Mouse (Mus musculus) heart, postnatal 10 days (tissue): ENCODE data around the gene Rps5. TPM values are rescaled to one million over a fixed set of nuclear protein-coding genes. Genes with fewer than 3 reads are reported as not detected.

Experiments
- total RNA-seq, 2 experiments: library from RNA; stranded (reverse); gene quantifications; 2 replicates each; pipeline ENCODE4 v1.2.3; 2021

The Rps5 gene
- total RNA-seq, 2 experiments from 2014 or later, result 740 to 748 TPM

Other genes starting within 250 kb of the Rps5 start
- not detected for gene Vmn2r55, start 237.3 kb upstream of the Rps5 start, total RNA-seq
- gene Vmn2r56, start 187.3 kb upstream of the Rps5 start, total RNA-seq, result not detected
- 1 to 10 TPM; 2.0 to 2.8 TPM for gene Zscan18, start 118.7 kb upstream of the Rps5 start, total RNA-seq
- 1 to 10 TPM; 7.5 to 9.2 TPM for gene Zfp329, start 103.4 kb upstream of the Rps5 start, total RNA-seq
- gene Zfp110, start 87.5 kb upstream of the Rps5 start, total RNA-seq, result 10 to 100 TPM; 17.4 to 20.9 TPM
- 1 to 10 TPM; 3.6 to 4.8 TPM for gene Zfp128, start 41.1 kb upstream of the Rps5 start, total RNA-seq
- 1 to 10 TPM; 5.5 to 6.8 TPM for gene Zscan22, start 24.5 kb upstream of the Rps5 start, total RNA-seq
- under 1 TPM; 0.36 to 0.37 TPM for gene Rnf225, start 5.1 kb downstream of the Rps5 start, total RNA-seq
- gene Zfp324, start 43.5 kb downstream of the Rps5 start, total RNA-seq, result 1 to 10 TPM; 4.0 to 7.4 TPM
- 1 to 10 TPM; 3.9 to 4.4 TPM for gene Zfp446, start 55.6 kb downstream of the Rps5 start, total RNA-seq
- not detected for gene Slc27a5, start 75.9 kb downstream of the Rps5 start, total RNA-seq
- gene Trim28, start 76.8 kb downstream of the Rps5 start, total RNA-seq, result 100 to 1,000 TPM; 148 to 165 TPM
- gene Zbtb45, start 87.7 kb downstream of the Rps5 start, total RNA-seq, result 10 to 100 TPM in 1 of 2 experiments, 1 to 10 TPM in 1; 9.7 to 11.8 TPM
- gene Chmp2a, start 112.5 kb downstream of the Rps5 start, total RNA-seq, result 100 to 1,000 TPM; 137 to 143 TPM
- gene Ube2m, start 116.0 kb downstream of the Rps5 start, total RNA-seq, result 100 to 1,000 TPM; 185 to 188 TPM
- gene Mzf1, start 132.5 kb downstream of the Rps5 start, total RNA-seq, result under 1 TPM; 0.72 to 0.92 TPM
- not detected for gene Vmn1r85, start 172.9 kb downstream of the Rps5 start, total RNA-seq
- gene Vmn1r86, start 197.6 kb downstream of the Rps5 start, total RNA-seq, result not detected
- gene Vmn1r87, start 217.9 kb downstream of the Rps5 start, total RNA-seq, result not detected
- under 1 TPM; 0.07 TPM for gene Vmn1r88, start 237.3 kb downstream of the Rps5 start, total RNA-seq